Mouse (Mus musculus) retina, adult 2 months (tissue): ENCODE measurements around the gene Rac2.

Source experiments
- DNase-seq: peaks from one replicate; pipeline ENCODE4 v3.0.0-alpha.2; 2012; ENCODE audit warnings: low read depth, low spot score

Gene Rac2

DNA sequence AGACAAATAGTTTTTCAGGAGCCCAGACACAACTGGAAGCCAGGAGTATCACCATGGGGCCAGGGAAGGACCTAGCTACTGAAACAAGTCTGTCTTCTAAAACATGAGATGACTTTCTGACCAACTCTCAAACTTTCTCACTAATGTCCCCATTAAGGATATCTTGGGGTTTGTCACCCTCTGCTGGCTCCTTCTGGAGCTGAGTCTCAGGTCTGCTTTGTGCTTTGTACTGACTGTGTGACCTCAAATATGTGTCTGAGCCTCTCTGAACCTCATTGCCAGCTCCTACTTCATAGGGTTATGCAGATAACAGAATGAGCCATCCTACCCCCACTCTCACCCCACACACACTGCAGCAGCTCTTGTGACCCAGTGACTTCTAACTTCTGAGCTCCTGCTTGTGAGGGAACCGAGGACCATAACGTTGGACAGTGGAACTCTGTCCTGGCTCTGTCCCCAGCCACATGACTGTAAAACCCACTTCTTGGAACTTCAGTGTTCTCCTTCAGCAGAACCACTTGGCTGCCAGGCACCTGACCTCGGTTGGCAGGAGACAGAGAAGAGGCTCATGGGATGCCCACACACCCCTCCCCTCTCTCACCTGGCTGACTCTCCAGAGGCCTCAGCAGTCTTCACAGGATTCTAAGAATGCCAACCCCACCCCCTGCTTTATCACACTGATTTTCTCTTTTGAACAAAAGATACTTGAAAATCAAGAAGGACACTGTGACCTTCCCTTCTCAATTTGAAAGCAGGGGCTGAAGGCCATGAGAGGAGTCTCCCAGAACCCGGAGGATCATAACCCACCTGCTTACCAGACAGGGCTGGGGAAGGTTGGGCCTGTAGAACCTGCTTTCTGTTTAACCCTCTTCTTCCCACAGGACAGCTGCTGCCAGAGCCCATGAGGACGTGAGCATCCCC is 24.9 kb downstream of the Rac2 start:
- no peak for DNase-seq

DNA sequence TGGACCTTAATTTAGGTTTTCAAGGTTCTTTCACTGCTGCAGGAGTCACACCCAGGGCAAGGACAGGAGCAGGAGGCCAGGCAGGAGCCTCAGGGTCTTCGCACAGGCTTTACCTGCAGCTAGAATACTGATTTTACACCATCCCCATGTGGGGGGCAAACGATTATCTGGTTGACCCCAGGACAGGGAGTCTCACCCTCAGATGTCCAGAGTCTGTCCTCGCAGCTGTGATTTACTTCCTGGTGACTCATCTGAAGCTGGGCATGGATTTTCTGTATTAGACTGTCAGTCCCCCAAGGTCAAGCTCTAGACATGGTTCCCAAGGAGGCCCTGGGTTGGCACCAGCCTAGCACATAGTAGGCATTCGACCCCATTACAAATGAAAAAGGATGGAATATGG is 26.5 kb downstream of the Rac2 start:
- no peak for DNase-seq

- no peak for DNase-seq
Measured at GRCm38 (mm10) chr15:78544561-78545001, 28.0 kb downstream of the Rac2 start, which contains the start of gene Sstr3. Gene Sstr3, minus strand, starts transcription at chr15:78544685.

DNA sequence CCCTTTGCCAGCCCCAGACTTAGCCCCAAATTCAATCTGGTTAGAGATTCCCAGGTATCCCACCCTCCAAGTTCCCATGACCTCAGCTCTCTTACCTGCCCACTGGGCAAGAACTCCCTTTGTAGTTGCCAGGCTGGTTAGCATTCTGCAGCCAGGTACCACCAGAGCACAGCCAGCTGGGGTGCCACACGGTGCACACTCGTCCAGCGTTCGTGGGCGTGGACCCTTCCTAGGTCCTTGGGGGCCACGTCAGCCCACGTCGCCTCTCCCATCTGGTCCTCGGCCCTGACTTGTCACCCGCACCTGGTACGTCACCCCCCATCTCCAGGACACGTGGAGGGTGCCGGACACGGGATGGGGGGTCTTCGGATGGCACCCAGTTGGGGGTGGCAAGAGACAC is 28.5 kb downstream of the Rac2 start:
- DNase-seq: no peak

- no peak for DNase-seq
Measured at GRCm38 (mm10) chr15:78542767-78543303, 29.7 kb downstream of the Rac2 start.

DNA sequence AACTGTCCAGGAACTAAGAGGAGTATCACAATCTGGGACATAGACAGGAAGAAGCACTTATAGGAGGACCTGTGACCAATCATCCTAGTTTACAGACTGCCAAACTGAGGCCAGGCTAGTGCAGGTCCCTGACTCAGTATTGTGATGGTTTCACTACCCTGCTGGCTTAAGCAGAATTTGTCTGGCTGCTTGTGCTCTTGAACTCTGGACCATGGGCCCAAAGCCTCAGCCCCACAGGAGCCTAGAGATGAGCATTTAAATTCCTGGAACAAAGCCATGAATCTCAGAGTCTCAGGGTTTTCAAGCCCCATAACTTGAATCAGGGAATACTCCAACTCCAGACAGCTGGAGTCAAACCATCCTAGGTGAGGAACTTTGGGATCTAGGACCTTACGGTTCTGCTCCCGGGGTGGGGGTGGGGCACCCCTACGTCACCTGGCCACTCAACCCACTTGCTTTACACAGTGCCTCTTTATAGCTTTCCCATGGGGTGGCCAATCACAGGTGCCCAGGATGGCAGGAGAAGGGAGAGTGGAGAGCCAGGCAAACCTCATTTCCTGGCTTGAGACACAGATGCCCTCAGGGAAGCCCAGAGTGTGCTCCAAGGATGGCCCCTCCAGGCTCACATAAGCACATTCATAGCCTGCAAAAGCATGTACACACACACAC is 30.4 kb downstream of the Rac2 start:
- no peak for DNase-seq

DNA sequence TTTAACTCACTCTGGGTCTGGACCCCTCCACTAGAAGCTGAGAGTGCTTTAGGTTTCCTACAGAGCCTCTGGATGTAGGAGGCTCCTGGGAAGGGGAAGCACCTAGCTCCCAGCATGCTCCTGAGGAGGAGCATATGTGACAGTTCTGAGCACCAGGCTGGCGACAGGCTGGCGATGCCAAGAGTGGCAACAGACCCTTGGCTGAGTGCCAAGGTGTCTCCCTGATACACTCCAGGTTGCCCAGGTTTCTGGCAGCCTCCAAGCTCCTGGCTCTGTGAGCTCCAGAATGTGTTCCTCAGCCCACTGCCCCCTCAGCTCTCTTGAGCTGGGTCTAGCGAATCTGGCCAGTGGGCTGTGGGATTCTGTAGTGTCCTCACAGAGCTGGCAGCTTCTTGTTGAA is 31.0 kb downstream of the Rac2 start:
- no peak for DNase-seq

DNA sequence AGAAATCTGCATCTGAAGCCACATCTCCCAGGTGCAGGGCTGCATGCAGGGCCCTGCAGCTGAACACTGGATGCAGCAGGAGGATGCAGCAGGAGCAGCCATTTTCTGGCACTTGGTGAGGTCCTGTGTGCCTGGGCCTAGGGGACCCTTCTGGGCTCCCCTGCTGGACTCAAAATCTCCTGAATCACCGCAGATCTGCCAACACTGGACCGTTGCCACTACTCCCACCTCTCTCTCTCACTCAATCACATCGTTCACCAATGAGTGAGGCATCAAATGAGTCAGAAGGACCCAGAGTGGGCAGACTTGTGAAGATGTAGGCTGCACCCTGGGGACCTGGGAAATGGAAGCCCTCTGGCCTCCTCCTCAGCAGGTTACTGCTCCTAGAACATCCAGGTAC is 31.5 kb downstream of the Rac2 start:
- no peak for DNase-seq

DNA sequence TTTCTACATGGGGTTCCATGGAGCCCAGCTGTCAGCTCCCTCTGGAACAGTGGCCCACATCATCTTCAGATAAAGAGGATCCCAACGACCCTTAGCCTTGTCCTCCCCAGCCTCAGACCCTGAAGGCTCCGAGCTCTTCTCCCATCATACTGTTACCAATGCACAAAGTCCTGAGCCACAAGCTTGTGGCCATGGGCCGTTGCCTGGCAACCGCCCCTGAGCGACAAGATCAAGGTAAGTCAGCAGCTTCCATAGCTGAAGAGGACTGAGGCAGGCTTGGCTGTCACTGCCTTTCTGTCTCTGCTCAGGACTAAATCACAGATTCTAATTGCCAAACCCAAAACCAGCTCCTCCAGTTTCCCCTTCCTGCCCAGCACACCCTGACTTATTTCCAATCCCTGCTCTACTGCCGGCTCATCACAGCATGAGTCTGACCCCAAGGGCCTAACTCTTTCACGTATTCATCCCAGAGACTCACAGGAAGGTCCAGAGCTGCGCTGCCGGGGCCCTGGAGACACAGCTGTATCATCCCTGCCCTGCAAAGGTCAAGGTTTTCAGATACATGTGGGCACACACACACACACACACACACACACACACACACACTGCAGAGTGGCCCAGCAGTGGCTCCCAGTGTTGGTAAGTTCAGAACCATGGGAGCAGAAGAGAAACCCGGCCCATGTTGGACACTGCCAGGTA is 36.7 kb downstream of the Rac2 start:
- no peak for DNase-seq

GRCm38 (mm10) chr15:78533346-78533835 is 39.2 kb downstream of the Rac2 start:
- DNase-seq: no peak

- no peak for DNase-seq
Measured at GRCm38 (mm10) chr15:78532566-78533345, 39.8 kb downstream of the Rac2 start.

GRCm38 (mm10) chr15:78531901-78532469 is 40.6 kb downstream of the Rac2 start:
- DNase-seq: peak; percentile 79

- DNase-seq: no peak
Measured at GRCm38 (mm10) chr15:78531451-78531720, 41.2 kb downstream of the Rac2 start.

- DNase-seq: no peak
Measured at GRCm38 (mm10) chr15:78530671-78531450, 41.7 kb downstream of the Rac2 start, which contains the start of gene C1qtnf6. Gene C1qtnf6, minus strand, starts transcription at chr15:78531416.

- no peak for DNase-seq
Measured at GRCm38 (mm10) chr15:78530141-78530540, 42.4 kb downstream of the Rac2 start.

DNA sequence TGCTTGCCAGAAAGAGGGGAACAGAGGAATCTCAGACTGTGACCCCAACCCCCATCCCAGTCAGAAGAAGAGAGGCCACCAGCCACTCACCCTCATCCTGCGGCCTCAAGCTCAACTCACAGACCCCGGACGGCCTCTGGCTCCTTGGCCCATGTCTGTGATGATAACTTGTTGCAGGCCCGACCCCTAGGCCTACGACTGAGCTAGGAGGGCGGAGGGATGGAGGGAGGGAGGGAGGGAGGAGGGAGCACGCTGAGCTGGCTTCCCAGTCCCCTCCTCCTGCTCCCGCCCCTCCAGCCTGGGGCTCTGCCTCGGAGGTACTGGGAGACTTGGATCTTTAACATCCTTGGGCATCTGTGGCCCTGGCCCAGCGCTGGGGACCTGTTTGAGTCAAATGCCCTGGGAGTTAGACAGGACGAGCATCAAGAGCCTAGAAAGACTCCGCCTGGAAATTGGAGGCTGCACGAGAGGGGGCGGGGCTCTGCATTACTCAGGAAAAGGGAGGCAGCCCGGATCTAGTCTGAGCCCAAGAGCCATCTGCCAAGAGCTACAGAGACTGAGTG is 43.1 kb downstream of the Rac2 start:
- DNase-seq: no peak

GRCm38 (mm10) chr15:78528726-78529411 is 43.7 kb downstream of the Rac2 start:
- no peak for DNase-seq

- no peak for DNase-seq
Measured at GRCm38 (mm10) chr15:78527973-78528372, 44.6 kb downstream of the Rac2 start.

DNA sequence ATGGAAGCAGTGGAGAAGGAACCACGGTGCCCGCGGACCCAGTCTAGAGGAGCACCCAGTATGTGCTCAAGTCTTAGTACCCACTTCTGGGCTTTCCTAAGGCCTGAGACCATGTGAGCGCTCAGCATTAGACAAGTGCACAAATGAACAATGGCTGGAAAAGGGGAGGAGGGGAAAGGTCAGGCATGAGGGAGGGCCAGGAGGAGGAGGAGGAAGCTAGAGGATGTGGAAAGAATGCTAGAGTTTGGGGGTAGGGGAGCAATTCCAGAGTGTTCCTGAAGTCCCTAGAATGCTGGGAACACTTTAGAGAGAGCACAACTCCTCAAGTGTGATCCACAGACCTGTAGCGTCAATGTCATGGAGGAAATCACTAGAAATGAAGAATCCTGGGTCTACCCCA is 48.4 kb downstream of the Rac2 start:
- no peak for DNase-seq
